Mouse (Mus musculus): ENCODE data around the gene Rps2. TPM values are rescaled to one million over a fixed set of nuclear protein-coding genes. Genes with fewer than 3 reads are reported as not detected.
A peak's percentile ranks its signal among the peaks of the same experiment; 100 is the strongest.

The Rps2 gene
- polyA plus RNA-seq, 1 experiment from 2014 or later, result 1,497 TPM

- Histone ChIP-seq H3K9me3 (no peaks in the 10 kb centered on the region), H3K4me2 (peak within 1 kb of the TSS; percentile 84), H3K4me3 (peak within 1 kb of the TSS; percentile 76), H3K27ac (peak within 1 kb of the TSS; percentile 86), H3K9ac (peak within 1 kb of the TSS; percentile 78), H3K27me3 (no peaks in the 10 kb centered on the region), H3K36me3 (peaks cover 18% of the 10 kb centered on the region), H3K4me1 (peaks cover 29% of the 10 kb centered on the region)
- peak; percentile 66 for ATAC-seq (ENCODE audit: insufficient number of reproducible peaks, low FRiP score, low TSS enrichment, low read depth)
- WGBS, result under 1% methylated on average over 30 of the region's 30 CpGs
These were observed 6.3 kb downstream of the Rps2 start, which contains the start of gene Ndufb10 for GRCm38 (mm10) chr17:24724184-24724583. TSS of gene Ndufb10 (minus strand) at chr17:24724478.

GRCm38 (mm10) chr17:24725637-24726390 lies 7.9 kb downstream of the Rps2 start:
- Histone ChIP-seq H3K4me2 (no peak overlapping the region), H3K27me3 (no peaks in the 10 kb centered on the region), H3K9me3 (no peaks in the 10 kb centered on the region), H3K36me3 (peaks cover 16% of the 10 kb centered on the region), H3K4me3 (no peak overlapping the region), H3K9ac (no peak overlapping the region), H3K27ac (no peak overlapping the region), H3K4me1 (peaks cover 29% of the 10 kb centered on the region)
- WGBS, result 70% methylated on average over 3 of the region's 3 CpGs
- ATAC-seq (ENCODE audit: insufficient number of reproducible peaks, low FRiP score, low TSS enrichment, low read depth), result no peak

GRCm38 (mm10) chr17:24727618-24728017 lies 9.7 kb downstream of the Rps2 start, which contains the start of gene Rpl3l:
TSS of gene Rpl3l (plus strand) at chr17:24727820.
- Histone ChIP-seq H3K27me3 (no peaks in the 10 kb centered on the region), H3K4me2 (no peak within 1 kb of the TSS), H3K9ac (no peak within 1 kb of the TSS), H3K9me3 (no peaks in the 10 kb centered on the region), H3K4me3 (no peak within 1 kb of the TSS), H3K4me1 (peaks cover 14% of the 10 kb centered on the region), H3K36me3 (peaks cover under 1% of the 10 kb centered on the region; the same call in 1 of the 2 replicates), H3K27ac (no peak within 1 kb of the TSS)
- ATAC-seq (ENCODE audit: insufficient number of reproducible peaks, low FRiP score, low TSS enrichment, low read depth), result no peak
- 65% methylated on average over 2 of the region's 2 CpGs for WGBS

DNA sequence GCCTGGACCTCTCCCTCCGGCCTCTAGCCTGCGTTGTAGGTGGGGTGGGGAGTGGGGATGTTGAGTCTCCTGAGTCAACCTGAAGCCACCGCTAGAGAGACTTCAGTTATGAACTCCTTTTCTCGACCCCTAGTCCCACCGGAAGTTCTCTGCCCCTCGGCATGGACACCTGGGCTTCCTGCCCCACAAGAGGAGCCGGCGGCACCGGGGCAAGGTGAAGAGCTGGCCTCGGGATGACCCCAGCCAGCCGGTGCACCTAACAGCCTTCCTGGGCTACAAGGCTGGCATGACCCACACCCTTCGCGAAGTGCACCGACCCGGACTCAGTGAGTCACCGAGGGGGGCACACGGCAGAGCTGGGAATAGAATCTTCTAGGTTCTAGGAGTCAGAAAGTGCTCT lies 10.3 kb downstream of the Rps2 start:
- Histone ChIP-seq H3K36me3 (no peaks in the 10 kb centered on the region), H3K9ac (no peak overlapping the region), H3K27ac (no peak overlapping the region), H3K4me2 (no peak overlapping the region), H3K27me3 (no peaks in the 10 kb centered on the region), H3K9me3 (no peaks in the 10 kb centered on the region), H3K4me3 (no peak overlapping the region), H3K4me1 (peaks cover 9% of the 10 kb centered on the region)
- 70% methylated on average over 17 of the region's 17 CpGs for WGBS
- no peak for ATAC-seq (ENCODE audit: insufficient number of reproducible peaks, low FRiP score, low TSS enrichment, low read depth)

- Histone ChIP-seq H3K4me1 (0 out of 2 replicates have a peak, but pooled peaks cover 3% of the 10 kb centered on the region), H3K27me3 (no peaks in the 10 kb centered on the region), H3K36me3 (no peaks in the 10 kb centered on the region), H3K9ac (no peak overlapping the region), H3K4me2 (no peak overlapping the region), H3K9me3 (no peaks in the 10 kb centered on the region), H3K27ac (no peak overlapping the region), H3K4me3 (no peak overlapping the region)
- ATAC-seq (ENCODE audit: insufficient number of reproducible peaks, low FRiP score, low TSS enrichment, low read depth), result no peak
- 75% methylated on average over 6 of the region's 6 CpGs for WGBS
These were observed 11.2 kb downstream of the Rps2 start for GRCm38 (mm10) chr17:24729067-24729466.

- WGBS, result 81% methylated on average over 14 of the region's 14 CpGs
- Histone ChIP-seq H3K9ac (no peak overlapping the region), H3K4me2 (no peak overlapping the region), H3K9me3 (no peaks in the 10 kb centered on the region), H3K4me1 (peaks cover under 1% of the 10 kb centered on the region; the same call in 1 of the 2 replicates), H3K4me3 (no peak overlapping the region), H3K27ac (no peak overlapping the region), H3K36me3 (no peaks in the 10 kb centered on the region), H3K27me3 (no peaks in the 10 kb centered on the region)
- no peak for ATAC-seq (ENCODE audit: insufficient number of reproducible peaks, low FRiP score, low TSS enrichment, low read depth)
These were observed 12.9 kb downstream of the Rps2 start for GRCm38 (mm10) chr17:24730787-24731186.

DNA sequence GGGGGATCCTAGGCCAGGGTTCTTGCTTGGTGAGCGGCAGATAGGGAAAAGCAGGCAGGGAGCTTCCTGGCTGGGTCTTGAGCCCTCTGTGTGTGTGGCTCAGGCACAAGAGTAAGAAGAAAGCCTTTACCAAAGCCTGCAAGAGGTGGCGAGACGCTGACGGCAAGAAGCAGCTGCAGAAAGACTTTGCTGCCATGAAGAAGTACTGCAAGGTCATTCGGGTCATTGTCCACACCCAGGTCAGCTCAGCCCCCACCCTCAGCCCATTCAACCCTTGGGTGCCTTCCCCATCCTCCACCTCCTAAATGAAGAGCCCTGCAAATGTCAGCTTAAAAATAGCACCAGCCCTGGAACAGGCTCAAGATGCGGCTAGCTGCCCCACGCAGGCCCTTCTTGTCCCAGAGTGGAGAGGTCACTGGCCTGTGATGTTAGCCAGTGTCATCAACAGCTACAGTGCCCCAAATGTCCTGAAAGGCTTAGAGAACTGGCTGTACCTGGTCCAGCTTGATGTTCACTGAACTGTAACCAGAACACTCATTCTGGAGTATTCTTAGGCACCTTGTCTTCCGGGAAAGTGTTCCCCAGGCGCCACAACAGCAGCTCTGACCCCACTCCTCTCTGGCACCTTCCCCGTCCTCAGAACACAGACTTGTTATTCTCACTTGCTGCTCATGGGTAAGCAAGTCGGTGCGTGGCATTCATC lies 14.5 kb downstream of the Rps2 start:
- ATAC-seq (ENCODE audit: insufficient number of reproducible peaks, low FRiP score, low TSS enrichment, low read depth), result no peak
- Histone ChIP-seq H3K4me2 (no peak overlapping the region), H3K27me3 (no peaks in the 10 kb centered on the region), H3K4me1 (peaks cover 11% of the 10 kb centered on the region), H3K9ac (no peak overlapping the region), H3K4me3 (no peak overlapping the region), H3K27ac (no peak overlapping the region), H3K36me3 (no peaks in the 10 kb centered on the region), H3K9me3 (no peaks in the 10 kb centered on the region)
- 73% methylated on average over 12 of the region's 12 CpGs for WGBS

GRCm38 (mm10) chr17:24733434-24734050 lies 15.6 kb downstream of the Rps2 start:
- H3K4me3 ChIP-seq, result no peak overlapping the region
- peaks cover 15% of the 10 kb centered on the region for H3K4me1 ChIP-seq
- H3K9ac ChIP-seq, result no peak overlapping the region
- no peaks in the 10 kb centered on the region for H3K27me3 ChIP-seq
- WGBS, result 86% methylated on average over 21 of the region's 21 CpGs
- H3K36me3 ChIP-seq, result no peaks in the 10 kb centered on the region
- no peaks in the 10 kb centered on the region for H3K9me3 ChIP-seq
- no peak for ATAC-seq (ENCODE audit: insufficient number of reproducible peaks, low FRiP score, low TSS enrichment, low read depth)
- no peak overlapping the region for H3K4me2 ChIP-seq
- H3K27ac ChIP-seq, result no peak overlapping the region

DNA sequence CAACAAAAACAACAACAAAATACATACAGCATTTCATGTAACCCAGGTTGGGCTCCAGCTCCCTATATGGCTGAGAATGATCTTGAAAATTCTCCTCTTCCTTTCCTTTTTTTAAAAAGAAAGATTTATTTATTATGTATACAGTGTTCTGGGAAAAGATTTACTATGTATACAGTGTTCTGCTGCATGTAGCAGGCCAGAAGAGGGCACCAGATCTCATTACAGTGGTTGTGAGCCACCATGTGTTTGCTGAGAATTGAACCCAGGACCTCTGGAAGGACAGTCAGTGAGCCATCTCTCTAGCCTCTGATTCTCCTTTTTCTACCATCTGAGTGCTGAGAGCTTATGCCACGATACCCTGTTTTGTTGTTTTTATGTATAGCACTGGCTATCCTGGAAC lies 16.6 kb downstream of the Rps2 start:
- H3K9ac ChIP-seq, result no peak overlapping the region
- H3K27ac ChIP-seq, result no peak overlapping the region
- peaks cover 2% of the 10 kb centered on the region; the same call in 1 of the 2 replicates for H3K36me3 ChIP-seq
- peaks cover 15% of the 10 kb centered on the region for H3K4me1 ChIP-seq
- 86% methylated on average over 1 of the region's 1 CpGs for WGBS
- H3K27me3 ChIP-seq, result no peaks in the 10 kb centered on the region
- H3K4me3 ChIP-seq, result no peak overlapping the region
- no peaks in the 10 kb centered on the region for H3K9me3 ChIP-seq
- no peak overlapping the region for H3K4me2 ChIP-seq
- ATAC-seq (ENCODE audit: insufficient number of reproducible peaks, low FRiP score, low TSS enrichment, low read depth), result no peak

DNA sequence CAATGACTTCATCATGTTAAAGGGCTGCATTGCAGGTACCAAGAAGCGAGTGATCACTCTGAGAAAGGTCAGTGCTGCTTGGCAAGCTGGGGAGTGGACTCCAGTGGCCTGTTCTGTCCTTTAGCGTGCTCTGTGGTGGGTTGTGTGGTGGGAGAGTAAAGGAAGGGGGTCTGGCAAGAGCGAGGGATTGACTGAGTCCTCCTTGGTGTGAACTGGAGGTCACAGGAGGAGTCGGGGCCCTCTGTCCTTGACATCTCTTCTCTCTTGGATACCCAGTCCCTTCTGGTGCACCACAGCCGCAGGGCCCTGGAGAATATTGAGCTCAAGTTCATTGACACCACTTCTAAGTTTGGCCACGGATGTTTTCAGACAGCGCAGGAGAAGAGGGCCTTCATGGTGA lies 17.5 kb downstream of the Rps2 start:
- Histone ChIP-seq H3K27me3 (no peaks in the 10 kb centered on the region), H3K27ac (no peak overlapping the region), H3K9ac (no peak overlapping the region), H3K4me2 (no peak overlapping the region), H3K4me1 (peaks cover 15% of the 10 kb centered on the region), H3K36me3 (peaks cover 9% of the 10 kb centered on the region), H3K4me3 (no peak overlapping the region), H3K9me3 (no peaks in the 10 kb centered on the region)
- WGBS, result 89% methylated on average over 7 of the region's 7 CpGs
- ATAC-seq (ENCODE audit: insufficient number of reproducible peaks, low FRiP score, low TSS enrichment, low read depth), result no peak

GRCm38 (mm10) chr17:24736330-24737051 lies 18.6 kb downstream of the Rps2 start, which contains the start of gene Msrb1:
TSS of gene Msrb1 (plus strand) at chr17:24736642.
- peak; percentile 95 for ATAC-seq (ENCODE audit: insufficient number of reproducible peaks, low FRiP score, low TSS enrichment, low read depth)
- peaks cover 17% of the 10 kb centered on the region for H3K36me3 ChIP-seq
- no peaks in the 10 kb centered on the region for H3K9me3 ChIP-seq
- WGBS, result 2% methylated on average over 29 of the region's 29 CpGs
- peak within 1 kb of the TSS; percentile 56 for H3K4me3 ChIP-seq
- peak within 1 kb of the TSS; percentile 73 for H3K27ac ChIP-seq
- H3K27me3 ChIP-seq, result no peaks in the 10 kb centered on the region
- H3K4me1 ChIP-seq, result peaks cover 15% of the 10 kb centered on the region
- H3K4me2 ChIP-seq, result peak within 1 kb of the TSS; percentile 77
- H3K9ac ChIP-seq, result peak within 1 kb of the TSS; percentile 50
